Mouse (Mus musculus) myocyte (in vitro differentiated cells): ENCODE measurements around the gene Aff1.

ENCODE experiments used
- CEBPB ChIP-seq: IDR thresholded peaks from 2 replicates; pipeline ENCODE4 v1.6.1; 2011; ENCODE audit warnings: mild to moderate bottlenecking, moderate library complexity; ENCODE audit not compliant: poor library complexity, insufficient read depth, severe bottlenecking
- E2F4 ChIP-seq: IDR thresholded peaks from one replicate; pipeline ENCODE4 v1.6.1; 2011; ENCODE audit warnings: mild to moderate bottlenecking, control low read depth, moderate library complexity; ENCODE audit not compliant: insufficient read depth
- MAX ChIP-seq: IDR thresholded peaks from one replicate; pipeline ENCODE4 v1.6.1; 2011; ENCODE audit warnings: low read depth, mild to moderate bottlenecking, control low read depth
- MYOD1 ChIP-seq, 3 experiments: IDR thresholded peaks; one replicate each; pipeline ENCODE4 v1.6.1; 2011; ENCODE audit warnings: control low read depth in 2 of 3, low read depth in 2 of 3, mild to moderate bottlenecking in 2 of 3, moderate library complexity in 1 of 3; ENCODE audit not compliant: insufficient read length in 2 of 3, control insufficient read depth in 1 of 3
- MYOG ChIP-seq, 3 experiments: IDR thresholded peaks; one replicate each; pipeline ENCODE4 v1.6.1; 2011; ENCODE audit warnings: control low read depth in 2 of 3, low read depth in 2 of 3, mild to moderate bottlenecking in 2 of 3; ENCODE audit not compliant: insufficient read length in 2 of 3, control insufficient read depth in 1 of 3, insufficient read depth in 1 of 3
- POLR2A ChIP-seq: IDR thresholded peaks from one replicate; pipeline ENCODE4 v1.6.1; 2011; ENCODE audit warnings: low read depth, mild to moderate bottlenecking, control low read depth, moderate library complexity; ENCODE audit not compliant: insufficient read length
- POLR2AphosphoS2 ChIP-seq: IDR thresholded peaks from one replicate; pipeline ENCODE4 v1.6.1; 2011; ENCODE audit warnings: low read depth, control low read depth; ENCODE audit not compliant: insufficient read length
- SRF ChIP-seq: IDR thresholded peaks from one replicate; pipeline ENCODE4 v1.6.1; 2011; ENCODE audit warnings: low read depth; ENCODE audit not compliant: control insufficient read depth, insufficient read length
- TCF12 ChIP-seq: IDR thresholded peaks from one replicate; pipeline ENCODE4 v1.6.1; 2011; ENCODE audit warnings: mild to moderate bottlenecking, control low read depth; ENCODE audit not compliant: poor library complexity, insufficient read depth, severe bottlenecking
- TCF3 ChIP-seq: IDR thresholded peaks from one replicate; pipeline ENCODE4 v1.6.1; 2011; ENCODE audit warnings: low read depth, control low read depth; ENCODE audit not compliant: insufficient read length
- USF1 ChIP-seq: IDR thresholded peaks from one replicate; pipeline ENCODE4 v1.6.1; 2011; ENCODE audit warnings: low read depth, mild to moderate bottlenecking, control low read depth, moderate library complexity

GRCm38 (mm10) chr5:103846609-103847008 lies 154.4 kb downstream of the Aff1 start:
- no peak for TF ChIP-seq MYOG (IDR thresholded peaks at IDR 0.05; ENCODE audit: control insufficient read depth in 1 of 3, insufficient read depth in 1 of 3, insufficient read length in 2 of 3, low read depth in 2 of 3)
- TF ChIP-seq POLR2A: no peak
- no peak for TF ChIP-seq POLR2AphosphoS2
- no peak for TF ChIP-seq E2F4
- TF ChIP-seq USF1: no peak
- TF ChIP-seq MYOD1 (IDR thresholded peaks at IDR 0.05; ENCODE audit: control insufficient read depth in 1 of 3, insufficient read length in 2 of 3, low read depth in 2 of 3): no peak
- no peak for TF ChIP-seq TCF12
- no peak for TF ChIP-seq MAX
- TF ChIP-seq TCF3: no peak
- TF ChIP-seq CEBPB: no peak
- TF ChIP-seq SRF: no peak
